Mouse (Mus musculus) megakaryocyte, adult 5-6 weeks (primary cell): ENCODE measurements around the gene Opcml. TPM values are rescaled to one million over a fixed set of nuclear protein-coding genes. Genes with fewer than 3 reads are reported as not detected.

Experiments
- ATAC-seq: 2 replicates; pipeline ENCODE4 v1.8.0; 2016; ENCODE audit warnings: mild to moderate bottlenecking, inconsistent platforms; ENCODE audit not compliant: poor library complexity, severe bottlenecking
- total RNA-seq, 2 experiments: library from RNA; stranded (forward) in 1 of 2; stranded (reverse) in 1 of 2; fragments of 153-499, 151-499 nt in 1 of 2; fragments of 221-1000, 200-1000 nt in 1 of 2; gene quantifications; 2 replicates each; pipeline versions ENCODE4 v1.2.3 to v1.2.4; 2015 to 2017

The Opcml gene
- total RNA-seq, 2 experiments from 2014 or later, result not detected

DNA sequence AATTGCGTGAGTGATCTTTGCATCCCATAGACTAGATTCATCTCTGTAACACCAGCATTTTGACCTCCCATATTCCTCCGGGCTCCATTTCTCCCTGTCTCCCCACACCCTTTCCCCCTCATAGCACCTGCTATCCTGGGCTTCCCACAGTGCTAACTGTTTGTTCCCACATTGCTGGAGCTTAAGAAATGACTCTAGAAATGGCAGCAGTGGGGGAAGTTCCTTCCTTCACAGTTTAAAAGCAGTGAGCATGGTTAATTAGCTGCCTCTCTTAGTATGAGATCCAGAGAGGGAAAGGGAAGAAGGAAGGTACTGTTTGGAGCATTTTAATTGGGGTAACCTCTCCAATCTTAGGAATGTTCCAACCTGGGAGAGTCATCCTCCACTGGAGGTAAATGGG is 1035.2 kb downstream of the Opcml start:
- ATAC-seq, result no peak

GRCm38 (mm10) chr9:28845961-28846570 is 1055.5 kb downstream of the Opcml start:
- no peak for ATAC-seq

DNA sequence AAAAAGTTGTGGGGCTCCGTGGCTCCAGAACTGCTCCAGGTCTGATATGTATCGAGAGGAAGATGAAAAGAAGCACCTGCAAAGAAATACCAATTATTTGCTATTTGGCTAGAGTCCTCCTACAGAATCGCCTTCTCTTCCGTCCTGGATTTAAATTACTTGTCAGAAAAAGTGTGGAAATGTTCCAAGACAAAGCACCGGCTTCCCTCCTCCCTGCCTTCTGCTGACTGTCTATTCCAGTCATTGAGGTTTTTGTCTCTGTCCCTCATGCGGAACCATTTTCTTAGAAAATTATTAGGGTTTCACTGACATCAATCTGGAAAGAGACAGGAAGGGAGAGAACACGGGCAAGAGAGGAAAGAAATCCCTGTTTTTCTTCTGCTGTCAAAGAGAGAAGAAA is 1065.3 kb downstream of the Opcml start:
- ATAC-seq, result no peak

DNA sequence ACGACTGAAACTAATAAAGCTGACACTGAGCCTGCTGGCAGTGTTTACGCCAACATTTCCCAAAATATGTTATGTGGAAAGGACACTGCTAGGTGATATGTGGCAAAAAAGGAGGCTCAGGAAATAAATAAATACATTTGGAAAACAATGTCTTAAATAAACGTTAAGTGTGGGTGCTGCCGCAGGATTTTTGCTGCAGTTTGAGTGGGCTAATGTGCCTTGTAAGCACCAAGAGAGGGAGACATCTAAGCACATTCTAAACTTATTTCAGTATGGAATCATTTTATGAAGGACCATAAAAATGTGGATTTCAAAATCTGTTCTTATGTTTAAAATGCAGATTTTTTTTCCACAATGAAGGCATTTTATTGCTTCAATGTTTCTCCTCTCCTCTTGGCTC is 1071.4 kb downstream of the Opcml start:
- ATAC-seq, result no peak

DNA sequence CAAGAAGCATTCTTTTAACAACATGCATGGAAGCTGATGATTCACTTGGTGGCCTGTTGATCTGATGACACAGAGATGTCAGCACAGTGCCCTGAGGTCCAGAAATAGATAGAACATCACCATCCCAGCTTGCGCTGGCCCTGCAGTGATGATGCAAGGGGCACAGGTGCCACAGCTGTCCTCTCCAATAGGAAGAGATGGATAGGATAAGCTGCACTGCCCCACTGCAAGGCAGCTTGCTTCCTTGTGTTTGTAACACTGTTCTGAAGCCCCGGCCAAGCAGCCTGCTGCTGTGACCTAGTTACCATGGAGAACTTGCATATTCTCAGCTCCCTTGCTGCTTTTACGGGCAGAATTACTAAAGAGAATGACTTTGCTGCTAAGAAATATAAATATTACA is 1076.7 kb downstream of the Opcml start:
- ATAC-seq, result no peak

GRCm38 (mm10) chr9:28870478-28870877 is 1079.9 kb downstream of the Opcml start:
- ATAC-seq, result no peak

DNA sequence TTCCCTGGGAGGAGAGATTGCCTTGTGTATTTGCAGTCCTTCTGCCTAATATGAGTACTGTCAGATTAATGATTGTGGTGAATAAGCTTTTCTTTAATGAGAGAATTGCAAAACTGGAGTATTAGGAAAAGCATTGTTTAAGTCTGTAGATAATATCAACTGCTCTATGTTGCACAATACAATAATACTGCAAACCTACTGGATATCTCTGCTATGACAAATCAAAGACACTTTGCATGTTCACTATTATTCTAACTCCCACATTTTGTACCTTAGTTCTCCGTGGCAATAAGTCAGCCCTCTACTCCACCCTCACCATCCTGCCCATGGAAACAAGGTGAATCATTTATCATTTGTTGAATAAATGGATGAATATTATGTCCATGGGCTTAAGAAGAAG is 1092.0 kb downstream of the Opcml start:
- ATAC-seq, result no peak

- ATAC-seq, result no peak
Measured at GRCm38 (mm10) chr9:28891611-28892010, 1101.0 kb downstream of the Opcml start.

DNA sequence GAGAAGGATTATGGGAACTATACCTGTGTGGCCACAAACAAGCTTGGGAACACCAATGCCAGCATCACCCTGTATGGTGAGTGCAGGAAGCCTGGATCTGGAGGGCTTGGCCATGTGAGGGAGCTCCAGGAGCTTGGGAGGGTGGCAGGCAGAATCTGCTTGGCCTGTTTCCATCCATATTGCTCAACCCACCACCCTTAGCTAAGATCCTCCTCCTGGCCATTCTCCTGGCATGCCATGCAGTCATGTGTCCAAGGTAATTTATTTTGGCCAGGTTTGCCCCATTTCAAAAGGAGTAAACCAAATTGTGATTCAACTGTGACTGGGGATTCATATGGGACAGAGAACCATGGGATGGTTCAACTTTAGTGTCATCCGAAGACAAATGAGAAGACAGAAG is 1112.7 kb downstream of the Opcml start:
- no peak for ATAC-seq

DNA sequence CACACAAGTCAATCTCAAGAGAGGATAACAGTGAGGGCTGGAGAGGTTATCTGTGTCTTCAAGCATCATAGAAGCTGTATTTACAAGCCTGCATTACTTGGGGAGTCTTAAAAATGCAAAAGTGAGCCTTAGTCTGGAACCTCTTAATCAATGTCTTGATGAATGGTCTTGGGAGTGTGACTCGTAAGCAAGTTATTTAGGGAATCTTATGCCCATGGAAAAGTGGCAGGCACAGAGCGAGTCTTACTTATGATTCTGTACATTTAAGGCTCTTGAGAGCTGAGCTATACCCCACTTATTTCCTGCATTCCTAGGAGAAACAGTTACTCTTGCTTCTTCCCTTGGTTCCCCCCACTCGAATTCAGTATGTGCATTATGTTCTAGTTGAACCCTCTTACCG is 1119.2 kb downstream of the Opcml start:
- ATAC-seq, result no peak

- no peak for ATAC-seq
Measured at GRCm38 (mm10) chr9:28911571-28912185, 1121.1 kb downstream of the Opcml start.

GRCm38 (mm10) chr9:28932069-28932468 is 1141.5 kb downstream of the Opcml start:
- no peak for ATAC-seq

DNA sequence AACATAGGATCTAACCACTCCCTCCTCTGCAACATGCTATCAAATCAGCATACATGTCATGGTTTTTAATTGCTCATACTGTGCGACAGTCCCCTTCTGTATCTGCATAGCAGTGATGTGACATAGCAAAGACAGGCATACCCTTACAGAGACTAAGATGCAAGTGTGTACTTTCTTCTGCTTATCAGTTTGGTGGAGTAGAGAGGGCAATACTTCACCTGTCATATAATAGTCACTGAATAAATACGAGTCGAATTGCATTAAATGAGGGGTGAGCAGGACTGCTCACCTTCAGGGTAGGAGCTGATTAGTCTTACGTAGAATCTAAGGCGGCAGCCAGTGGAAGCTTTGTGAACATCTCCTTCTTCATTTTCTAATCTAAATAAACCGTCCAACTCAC is 1146.6 kb downstream of the Opcml start:
- ATAC-seq, result no peak

GRCm38 (mm10) chr9:28937980-28938379 is 1147.4 kb downstream of the Opcml start:
- no peak for ATAC-seq

GRCm38 (mm10) chr9:28940901-28941300 is 1150.3 kb downstream of the Opcml start:
- ATAC-seq, result no peak

- no peak for ATAC-seq
Measured at GRCm38 (mm10) chr9:28969455-28969854, 1178.9 kb downstream of the Opcml start.
